Mouse (Mus musculus) thymus, adult 2 months (tissue): ENCODE measurements at regions not wholly inside any gene's neighbourhood (a gene's known extent, or its start where the extent isn't known, plus 50 kb on each side); places are given as distances from the start of the nearest gene placed in this dataset.

Source experiments
- CTCF ChIP-seq: fragments of 200-500 bp; IDR thresholded peaks from 2 replicates; pipeline ENCODE4 v1.5.1; 2012; ENCODE audit warnings: mild to moderate bottlenecking, control low read depth, low read length, moderate library complexity, borderline replicate concordance; ENCODE audit not compliant: control insufficient read depth, poor library complexity, insufficient read depth; ENCODE audit errors: extremely low read depth
- POLR2A ChIP-seq: fragments of 200-500 bp; IDR thresholded peaks from 2 replicates; pipeline ENCODE4 v1.6.1; 2012; ENCODE audit warnings: mild to moderate bottlenecking, low read length, control low read depth, moderate library complexity; ENCODE audit not compliant: control insufficient read depth, poor library complexity, insufficient read depth; ENCODE audit errors: extremely low read depth

DNA sequence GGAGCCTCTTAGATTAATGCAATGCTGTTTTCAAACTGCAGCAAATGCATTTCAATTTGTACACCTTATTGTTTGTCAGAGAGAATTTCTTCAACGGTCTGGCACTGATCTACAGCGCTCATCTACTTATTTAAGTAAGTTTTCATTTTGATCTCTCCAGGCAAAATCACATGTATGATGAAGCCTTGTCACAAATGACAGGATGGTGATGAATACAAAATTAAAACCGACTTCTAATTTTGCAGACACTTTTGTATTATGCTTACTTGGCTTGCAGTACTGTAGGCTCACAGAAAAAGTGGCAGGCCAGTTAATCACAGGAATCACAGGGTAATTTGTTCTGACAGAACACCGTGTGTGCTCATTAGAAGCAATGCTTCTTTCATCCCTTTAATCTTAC is 406.4 kb downstream of the Gria2 start:
- TF ChIP-seq CTCF (no peak), POLR2A (no peak)
